Mouse (Mus musculus) heart, postnatal 0 days (tissue): Measurements from ENCODE around the gene Prdm2.

Experiments
- CTCF ChIP-seq: IDR thresholded peaks from 2 replicates; pipeline ENCODE4 v1.5.1; 2016; ENCODE audit warnings: antibody characterized with exemption, control low read depth, low read depth
- EP300 ChIP-seq: IDR thresholded peaks from 2 replicates; pipeline ENCODE4 v1.6.1; 2016; ENCODE audit warnings: antibody characterized with exemption, low read depth

DNA sequence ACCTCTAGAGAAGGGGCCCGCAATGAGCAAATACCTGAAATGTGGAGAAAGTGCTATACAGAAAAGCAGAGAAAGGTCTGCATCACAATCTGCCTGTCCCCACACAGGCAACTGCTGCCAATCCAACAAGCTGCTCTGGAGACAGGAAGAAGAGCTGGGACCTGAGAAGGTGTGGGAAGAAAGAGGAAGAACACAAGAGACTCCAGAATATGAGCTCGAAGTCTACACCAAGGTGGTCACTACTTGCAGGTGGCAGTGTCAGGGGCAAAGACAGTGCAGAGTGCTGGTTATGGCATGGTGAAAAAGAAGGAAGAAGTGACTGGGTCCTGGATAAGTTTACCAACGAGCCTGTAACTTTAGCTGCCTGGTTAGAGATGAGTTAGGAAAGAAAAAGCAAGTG is 14.4 kb downstream of the Prdm2 start:
- TF ChIP-seq CTCF (no peak), EP300 (no peak)
